Mouse (Mus musculus): Measurements from ENCODE around the gene Sytl3. TPM values are rescaled to one million over a fixed set of nuclear protein-coding genes. Genes with fewer than 3 reads are reported as not detected.

The Sytl3 gene
- total RNA-seq, 2 experiments from 2014 or later: 5.4 to 5.7 TPM

- ATAC-seq (ENCODE audit: poor library complexity, severe bottlenecking): no peak
Observed at GRCm38 (mm10) chr17:6748779-6749464, 90.0 kb downstream of the Sytl3 start.

GRCm38 (mm10) chr17:6751221-6751859, 92.4 kb downstream of the Sytl3 start:
- ATAC-seq (ENCODE audit: poor library complexity, severe bottlenecking): no peak

- no peak for ATAC-seq (ENCODE audit: poor library complexity, severe bottlenecking)
Observed at GRCm38 (mm10) chr17:6752375-6752774, 93.5 kb downstream of the Sytl3 start.

- ATAC-seq (ENCODE audit: poor library complexity, severe bottlenecking): no peak
Observed at GRCm38 (mm10) chr17:6755176-6755575, 96.3 kb downstream of the Sytl3 start.

GRCm38 (mm10) chr17:6755873-6756272, 97.0 kb downstream of the Sytl3 start:
- no peak for ATAC-seq (ENCODE audit: poor library complexity, severe bottlenecking)

- ATAC-seq (ENCODE audit: poor library complexity, severe bottlenecking): no peak
Observed at GRCm38 (mm10) chr17:6757902-6758301, 99.0 kb downstream of the Sytl3 start.

GRCm38 (mm10) chr17:6758845-6759244, 100.0 kb downstream of the Sytl3 start:
- ATAC-seq (ENCODE audit: poor library complexity, severe bottlenecking): no peak

- ATAC-seq (ENCODE audit: poor library complexity, severe bottlenecking): no peak
Observed at GRCm38 (mm10) chr17:6759717-6760292, 100.9 kb downstream of the Sytl3 start.

- ATAC-seq (ENCODE audit: poor library complexity, severe bottlenecking): no peak
Observed at GRCm38 (mm10) chr17:6763513-6764226, 104.8 kb downstream of the Sytl3 start.

GRCm38 (mm10) chr17:6764227-6764593, 105.3 kb downstream of the Sytl3 start:
- ATAC-seq (ENCODE audit: poor library complexity, severe bottlenecking): no peak

- ATAC-seq (ENCODE audit: poor library complexity, severe bottlenecking): no peak
Observed at GRCm38 (mm10) chr17:6764730-6765129, 105.8 kb downstream of the Sytl3 start.

- no peak for ATAC-seq (ENCODE audit: poor library complexity, severe bottlenecking)
Observed at GRCm38 (mm10) chr17:6765886-6766285, 107.0 kb downstream of the Sytl3 start.

GRCm38 (mm10) chr17:6766823-6767222, 107.9 kb downstream of the Sytl3 start:
- no peak for ATAC-seq (ENCODE audit: poor library complexity, severe bottlenecking)

GRCm38 (mm10) chr17:6767771-6768170, 108.9 kb downstream of the Sytl3 start:
- no peak for ATAC-seq (ENCODE audit: poor library complexity, severe bottlenecking)

- no peak for ATAC-seq (ENCODE audit: poor library complexity, severe bottlenecking)
Observed at GRCm38 (mm10) chr17:6768301-6768788, 109.5 kb downstream of the Sytl3 start.

GRCm38 (mm10) chr17:6769602-6770001, 110.7 kb downstream of the Sytl3 start:
- ATAC-seq (ENCODE audit: poor library complexity, severe bottlenecking): 0 out of 2 replicates have a peak, but pooled peaks have one; percentile 30

- 0 out of 2 replicates have a peak, but pooled peaks have one; percentile 40 for ATAC-seq (ENCODE audit: poor library complexity, severe bottlenecking)
Observed at GRCm38 (mm10) chr17:6771661-6772489, 113.0 kb downstream of the Sytl3 start.

GRCm38 (mm10) chr17:6772490-6772773, 113.5 kb downstream of the Sytl3 start:
- ATAC-seq (ENCODE audit: poor library complexity, severe bottlenecking): no peak

- ATAC-seq (ENCODE audit: poor library complexity, severe bottlenecking): no peak
Observed at GRCm38 (mm10) chr17:6773249-6773966, 114.5 kb downstream of the Sytl3 start.

GRCm38 (mm10) chr17:6775221-6775620, 116.3 kb downstream of the Sytl3 start:
- no peak for ATAC-seq (ENCODE audit: poor library complexity, severe bottlenecking)
